Mouse (Mus musculus): ENCODE results near the gene Igfbp4.

GRCm38 (mm10) chr11:98995987-98996386, 45.1 kb upstream of the Igfbp4 start:
- TF ChIP-seq CTCF (IDR thresholded peaks at IDR 0.05; ENCODE audit: control insufficient read depth, insufficient read depth, low read length) (no peak), POLR2A (IDR thresholded peaks at IDR 0.05; ENCODE audit: borderline replicate concordance, control insufficient read depth, low read depth, low read length) (no peak)
